Mouse (Mus musculus) megakaryocyte, embryonic 14.5 days (primary cell): ENCODE data around the gene Hyal3.

ENCODE experiments used
- FLI1 ChIP-seq: IDR thresholded peaks from 2 replicates; pipeline ENCODE4 v1.6.1; 2012; ENCODE audit warnings: low read length, inconsistent platforms, mixed read lengths
- GATA1 ChIP-seq: IDR thresholded peaks from 3 replicates; pipeline ENCODE4 v1.6.1; 2012; ENCODE audit warnings: mixed read lengths, low read length, inconsistent platforms, borderline replicate concordance

DNA sequence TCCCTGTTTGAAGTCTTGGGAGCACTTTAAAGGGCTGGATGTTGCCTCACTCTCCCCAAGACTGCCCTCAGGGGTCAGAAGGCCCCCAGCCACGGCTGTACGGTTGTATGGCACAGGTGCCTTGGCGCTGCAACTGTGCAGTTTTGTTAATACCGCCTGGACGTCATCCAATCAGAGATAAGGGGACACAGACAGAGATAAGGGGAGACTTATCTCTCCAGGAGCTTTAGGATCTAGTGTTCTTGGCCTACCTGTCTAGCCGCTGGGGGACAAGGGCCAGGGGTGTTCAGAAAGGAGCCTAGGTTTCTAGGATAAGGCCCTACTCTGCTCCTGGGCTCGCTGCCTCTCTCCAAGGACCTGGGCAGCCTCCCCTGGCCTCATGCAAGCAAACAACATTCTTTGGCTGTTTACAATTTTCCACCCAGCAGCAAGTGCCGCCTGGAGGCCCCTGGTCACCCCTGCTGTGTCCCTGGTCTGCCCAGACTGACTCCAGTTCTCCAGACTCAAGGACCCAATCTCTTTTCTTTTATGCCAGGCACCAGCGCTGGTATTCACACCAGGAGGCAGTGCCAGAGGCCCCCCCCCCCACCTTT, 27.1 kb downstream of the Hyal3 start:
- TF ChIP-seq GATA1 (no peak), FLI1 (no peak)
